Mouse (Mus musculus) adrenal gland, postnatal 0 days (tissue): ENCODE measurements around the gene Rtl1. TPM values are rescaled to one million over a fixed set of nuclear protein-coding genes. Genes with fewer than 3 reads are reported as not detected.

Experiments used
- microRNA-seq: library from miRNA; unstranded; fragments of <30 nt; microRNA quantifications from one replicate; pipeline ENCODE4, GENCODE M21; 2016; ENCODE audit warnings: borderline replicate concordance; ENCODE audit not compliant: insufficient number of aligned reads
- polyA plus RNA-seq: library from polyadenylated mRNA; unstranded; fragments of >200 nt; fragmentation: Nextera tagmentation; extraction: Ambion mirVana; gene quantifications from 2 replicates; pipeline ENCODE4 v1.2.1, GENCODE M21; 2015

The Rtl1 gene
- polyA plus RNA-seq, result 0.95 and 1.6 TPM in 2 replicates

GRCm38 (mm10) chr12:109600230-109600629 lies at the start of gene Rtl1:
Rtl1 (minus strand) TSS chr12:109600330.

Small RNAs within 50 kb of the gene (microRNA-seq; reads per million reads assigned to microRNA genes)
- gene Gm23912 (not detected), gene Mir1188 (22.4 reads per million, percentile 25 among the genes with 10 or more reads in this experiment), gene Mir127 (16,861 reads per million, percentile 95 among the genes with 10 or more reads in this experiment), gene Mir136 (not detected), gene Mir1906-1 (not detected), gene Mir3070a (24.2 reads per million, percentile 26 among the genes with 10 or more reads in this experiment), gene Mir3070b (5.3 reads per million, percentile 7 among the genes with 10 or more reads in this experiment), gene Mir3071 (not detected), gene Mir337 (1.1 reads per million), gene Mir341 (701 reads per million, percentile 71 among the genes with 10 or more reads in this experiment), gene Mir3544 (not detected), gene Mir370 (477 reads per million, percentile 65 among the genes with 10 or more reads in this experiment), gene Mir431 (9,544 reads per million, percentile 92 among the genes with 10 or more reads in this experiment), gene Mir432 (not detected), gene Mir433 (1,986 reads per million, percentile 83 among the genes with 10 or more reads in this experiment), gene Mir434 (2,490 reads per million, percentile 86 among the genes with 10 or more reads in this experiment), gene Mir493 (157 reads per million, percentile 50 among the genes with 10 or more reads in this experiment), gene Mir540 (552 reads per million, percentile 68 among the genes with 10 or more reads in this experiment), gene Mir665 (214 reads per million, percentile 54 among the genes with 10 or more reads in this experiment), gene Mir673 (278 reads per million, percentile 57 among the genes with 10 or more reads in this experiment), gene Mir770 (400 reads per million, percentile 62 among the genes with 10 or more reads in this experiment)

Other genes with a start within 250 kb of the Rtl1 start
- 605 and 719 TPM in 2 replicates for gene Dlk1, start 147.5 kb downstream of the Rtl1 start, polyA plus RNA-seq